Mouse (Mus musculus): ENCODE results near the gene Zmynd8.

DNA sequence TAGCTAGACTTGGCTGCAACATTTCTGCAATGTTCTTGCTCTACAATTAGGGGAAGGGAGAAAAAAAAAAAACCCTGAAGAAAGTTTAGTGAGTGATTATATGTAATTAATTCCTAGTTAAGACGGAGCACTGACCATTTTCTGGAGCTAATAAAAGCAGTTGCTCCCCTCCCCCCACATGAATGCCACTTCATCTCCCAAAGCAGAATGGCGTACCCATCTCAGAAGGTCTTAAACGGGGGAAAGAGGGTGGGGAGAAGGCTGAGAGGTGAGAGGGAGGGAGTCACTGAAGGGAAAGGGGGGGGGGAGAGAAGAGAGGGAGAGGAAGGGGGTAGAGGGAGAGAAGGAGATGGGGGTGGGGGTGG, 17.6 kb downstream of the Zmynd8 start:
- no peak for TF ChIP-seq USF1 (IDR thresholded peaks at IDR 0.05; ENCODE audit: low read depth, low read length)
- no peak for TF ChIP-seq TAL1 (IDR thresholded peaks at IDR 0.05; ENCODE audit: low read length)
- no peak for TF ChIP-seq SIN3A (IDR thresholded peaks at IDR 0.05; ENCODE audit: low read length)
- no peak for TF ChIP-seq E2F4 (IDR thresholded peaks at IDR 0.05; ENCODE audit: borderline replicate concordance, low read depth, low read length)
- no peak for TF ChIP-seq GATA1 (IDR thresholded peaks at IDR 0.05; ENCODE audit: low read depth, low read length)
- TF ChIP-seq POLR2A (IDR thresholded peaks at IDR 0.05; ENCODE audit: control insufficient read depth in 1 of 2, insufficient read depth in 1 of 2, low read depth in 1 of 2, low read length in 2 of 2, poor library complexity in 1 of 2): no peak
- no peak for TF ChIP-seq EP300 (IDR thresholded peaks at IDR 0.05; ENCODE audit: low read depth in 1 of 2, low read length in 2 of 2)
- no peak for TF ChIP-seq POLR2AphosphoS5 (IDR thresholded peaks at IDR 0.05; ENCODE audit: borderline replicate concordance, low read depth, low read length)
- no peak for TF ChIP-seq CTCF (IDR thresholded peaks at IDR 0.05 in 2 of 3, conservative IDR thresholded peaks at IDR 0.05 in 1 of 3; ENCODE audit: control insufficient read depth in 1 of 3, insufficient read depth in 1 of 3, low read depth in 2 of 3, low read length in 3 of 3, poor library complexity in 1 of 3, severe bottlenecking in 1 of 3)
- no peak for TF ChIP-seq SMC3 (IDR thresholded peaks at IDR 0.05; ENCODE audit: low read depth, low read length)
- TF ChIP-seq MYC (IDR thresholded peaks at IDR 0.05; ENCODE audit: low read depth, low read length): no peak

Measured in MEL (cell line).